Mouse (Mus musculus): ENCODE results near the gene E330009J07Rik. TPM values are rescaled to one million over a fixed set of nuclear protein-coding genes. Genes with fewer than 3 reads are reported as not detected.
A peak's percentile ranks its signal among the peaks of the same experiment; 100 is the strongest.

E330009J07Rik gene
- polyA plus RNA-seq, 1 experiment from 2014 or later = 12.4 TPM

DNA sequence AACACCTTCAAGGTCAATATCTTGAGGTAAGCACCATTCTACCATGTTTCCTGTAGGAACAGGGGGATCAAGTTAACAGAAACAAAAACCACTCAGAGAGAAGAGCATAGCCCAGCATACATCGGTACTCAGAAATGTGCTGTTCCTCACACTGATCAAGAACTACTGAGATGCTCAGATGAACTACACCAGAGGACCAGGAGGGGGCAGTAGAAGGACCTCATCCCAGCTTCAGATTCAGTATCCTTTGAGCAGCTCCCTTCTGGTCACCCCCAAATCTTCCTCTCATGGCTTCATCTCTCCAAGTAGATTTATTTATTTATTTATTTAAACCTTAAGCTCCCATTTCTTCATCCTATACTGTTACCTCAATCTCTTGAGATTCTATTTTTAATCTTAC is 12.2 kb downstream of the E330009J07Rik start:
- Histone ChIP-seq H3K36me3 (ENCODE audit: control insufficient read depth, insufficient read depth, low read length) (no peaks in the 10 kb centered on the region; the same call in 1 of the 2 replicates), H3K27ac (replicated peaks; ENCODE audit: low read depth, low read length) (no peak overlapping the region), H3K9me3 (ENCODE audit: control insufficient read depth, low read length) (no peaks in the 10 kb centered on the region), H3K4me1 (ENCODE audit: control insufficient read depth, insufficient read depth, low read length) (no peaks in the 10 kb centered on the region), H3K4me3 (ENCODE audit: low read depth, low read length) (no peak overlapping the region), H3K27me3 (ENCODE audit: control insufficient read depth, insufficient read depth, low read length) (no peaks in the 10 kb centered on the region), H3K4me2 (ENCODE audit: low read depth, severe bottlenecking) (no peak overlapping the region), H3K9ac (ENCODE audit: low read length) (no peak overlapping the region)
- WGBS = 58% methylated on average over 1 of the region's 1 CpGs
- ATAC-seq (ENCODE audit: insufficient number of reproducible peaks, low FRiP score, low TSS enrichment, low read depth) (no peak), DNase-seq (ENCODE audit: low spot score) (peak; percentile 52)

DNA sequence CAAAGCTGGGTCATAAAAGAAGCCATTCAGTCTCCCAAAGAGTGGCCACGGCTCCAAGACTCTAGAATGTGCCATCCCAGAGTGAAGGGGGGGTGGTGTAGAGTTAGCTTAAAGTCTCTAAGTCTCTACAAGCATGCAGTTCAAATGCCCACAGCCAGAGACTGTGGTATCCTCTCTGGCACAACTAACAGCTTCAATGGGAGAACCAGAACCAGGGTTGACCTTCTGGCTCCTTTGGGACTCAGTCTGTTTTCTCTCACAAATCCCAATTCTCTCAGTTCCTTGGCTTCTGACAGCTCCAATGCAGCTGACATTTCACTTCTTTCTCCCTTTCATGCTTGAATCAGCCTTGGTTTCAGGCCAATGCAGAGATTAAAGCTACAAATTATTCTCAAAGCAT is 12.9 kb downstream of the E330009J07Rik start:
- Histone ChIP-seq H3K4me2 (ENCODE audit: low read depth, severe bottlenecking) (no peak overlapping the region), H3K36me3 (ENCODE audit: control insufficient read depth, insufficient read depth, low read length) (no peaks in the 10 kb centered on the region; the same call in 1 of the 2 replicates), H3K4me3 (ENCODE audit: low read depth, low read length) (no peak overlapping the region), H3K27me3 (ENCODE audit: control insufficient read depth, insufficient read depth, low read length) (no peaks in the 10 kb centered on the region), H3K4me1 (ENCODE audit: control insufficient read depth, insufficient read depth, low read length) (no peaks in the 10 kb centered on the region), H3K27ac (replicated peaks; ENCODE audit: low read depth, low read length) (no peak overlapping the region), H3K9ac (ENCODE audit: low read length) (no peak overlapping the region), H3K9me3 (ENCODE audit: control insufficient read depth, low read length) (no peaks in the 10 kb centered on the region)
- DNase-seq (ENCODE audit: low spot score) (no peak), ATAC-seq (ENCODE audit: insufficient number of reproducible peaks, low FRiP score, low TSS enrichment, low read depth) (no peak)
- WGBS = 77% methylated on average over 1 of the region's 1 CpGs

DNA sequence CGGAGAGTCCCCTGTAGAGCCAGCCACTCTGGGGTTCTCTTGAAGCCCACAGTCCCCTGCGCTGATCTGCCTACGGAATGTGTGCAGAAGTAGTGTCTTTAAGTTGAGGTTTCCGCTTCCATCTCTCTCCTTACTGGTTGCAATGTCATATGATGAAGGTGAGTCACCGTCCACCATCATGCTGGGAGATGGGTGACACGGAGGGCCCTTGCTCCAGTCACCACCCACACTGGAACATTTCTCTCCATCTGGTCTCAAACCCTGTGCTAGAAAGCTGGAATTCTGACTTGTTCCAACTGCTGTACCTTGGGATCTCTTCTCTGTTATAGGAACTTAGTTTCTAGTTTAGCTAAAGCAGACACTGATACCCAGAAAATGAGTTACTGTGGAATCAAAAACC is 14.8 kb downstream of the E330009J07Rik start:
- 96% methylated on average over 6 of the region's 6 CpGs for WGBS
- Histone ChIP-seq H3K27me3 (ENCODE audit: control insufficient read depth, insufficient read depth, low read length) (no peaks in the 10 kb centered on the region), H3K36me3 (ENCODE audit: control insufficient read depth, insufficient read depth, low read length) (no peaks in the 10 kb centered on the region; the same call in 1 of the 2 replicates), H3K4me3 (ENCODE audit: low read depth, low read length) (no peak overlapping the region), H3K9ac (ENCODE audit: low read length) (no peak overlapping the region), H3K9me3 (ENCODE audit: control insufficient read depth, low read length) (no peaks in the 10 kb centered on the region), H3K4me2 (ENCODE audit: low read depth, severe bottlenecking) (no peak overlapping the region), H3K4me1 (ENCODE audit: control insufficient read depth, insufficient read depth, low read length) (no peaks in the 10 kb centered on the region), H3K27ac (replicated peaks; ENCODE audit: low read depth, low read length) (no peak overlapping the region)
- ATAC-seq (ENCODE audit: insufficient number of reproducible peaks, low FRiP score, low TSS enrichment, low read depth) = no peak
- DNase-seq (ENCODE audit: low spot score) = no peak

DNA sequence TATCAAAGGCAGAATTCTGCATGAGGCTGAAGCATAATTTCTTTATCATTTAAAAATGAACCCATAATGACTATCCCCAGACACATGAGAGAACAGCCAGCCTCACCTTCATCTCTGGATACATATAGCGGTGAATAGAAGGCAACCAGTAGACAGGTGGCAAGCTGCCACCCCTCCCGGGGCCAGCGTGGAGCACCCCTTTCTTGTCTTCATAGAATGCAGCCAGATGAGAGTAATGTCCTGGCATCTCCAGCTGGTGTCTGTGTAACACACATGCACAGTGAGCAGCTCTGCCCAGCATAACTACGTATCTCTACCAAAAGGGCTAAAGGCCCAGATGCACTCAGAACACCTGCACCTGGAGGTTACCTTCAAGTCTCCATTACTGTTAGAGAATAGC is 17.5 kb downstream of the E330009J07Rik start:
- no peaks in the 10 kb centered on the region for H3K27me3 ChIP-seq (ENCODE audit: control insufficient read depth, insufficient read depth, low read length)
- DNase-seq (ENCODE audit: low spot score) (no peak), ATAC-seq (ENCODE audit: insufficient number of reproducible peaks, low FRiP score, low TSS enrichment, low read depth) (no peak)
- no peak overlapping the region for H3K4me2 ChIP-seq (ENCODE audit: low read depth, severe bottlenecking)
- no peaks in the 10 kb centered on the region for H3K4me1 ChIP-seq (ENCODE audit: control insufficient read depth, insufficient read depth, low read length)
- H3K9me3 ChIP-seq (ENCODE audit: control insufficient read depth, low read length) = no peaks in the 10 kb centered on the region
- no peak overlapping the region for H3K27ac ChIP-seq (replicated peaks; ENCODE audit: low read depth, low read length)
- H3K36me3 ChIP-seq (ENCODE audit: control insufficient read depth, insufficient read depth, low read length) = no peaks in the 10 kb centered on the region; the same call in 1 of the 2 replicates
- no peak overlapping the region for H3K4me3 ChIP-seq (ENCODE audit: low read depth, low read length)
- 95% methylated on average over 4 of the region's 4 CpGs for WGBS
- H3K9ac ChIP-seq (ENCODE audit: low read length) = no peak overlapping the region

DNA sequence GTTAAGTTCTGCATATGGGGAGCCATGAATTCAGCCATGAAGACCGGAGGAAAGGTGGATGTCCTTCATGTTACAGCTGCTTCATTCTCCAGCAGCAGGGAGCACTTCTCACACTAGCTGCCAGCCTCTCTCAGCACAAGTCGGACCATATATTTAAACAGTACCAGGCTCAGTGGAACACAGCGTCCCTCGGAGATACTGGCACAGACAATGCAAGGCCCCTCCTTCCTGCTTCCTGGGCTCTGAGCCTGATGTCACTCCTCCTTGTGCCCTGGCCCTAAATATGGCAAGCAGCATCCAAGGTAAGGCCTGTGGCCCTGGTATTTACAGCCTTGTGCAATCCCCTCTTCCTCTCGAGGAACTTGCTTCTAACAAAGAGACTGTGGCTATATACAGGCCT is 20.1 kb downstream of the E330009J07Rik start:
- H3K36me3 ChIP-seq (ENCODE audit: control insufficient read depth, insufficient read depth, low read length) = no peaks in the 10 kb centered on the region

DNA sequence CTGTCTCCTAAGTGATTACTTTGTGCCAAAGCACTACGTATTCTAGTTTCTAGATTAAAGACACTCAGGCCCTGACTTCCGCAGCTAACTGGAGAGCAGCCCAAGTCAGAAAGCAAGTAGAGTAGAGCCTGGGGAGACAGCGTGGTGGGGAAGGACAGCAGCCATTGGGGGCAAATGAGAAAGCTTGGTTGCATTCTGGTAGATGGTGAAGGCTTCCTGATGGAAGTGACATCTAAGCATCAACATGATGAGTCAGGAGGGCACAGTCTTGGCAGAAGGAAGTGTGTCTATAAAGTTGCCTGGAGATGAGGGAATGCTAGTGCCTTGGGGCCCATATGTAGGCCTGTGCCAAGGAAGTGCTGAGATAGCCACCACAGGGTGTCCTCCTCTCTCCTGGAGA is 22.4 kb downstream of the E330009J07Rik start:
- WGBS = 91% methylated on average over 3 of the region's 3 CpGs
- H3K36me3 ChIP-seq (ENCODE audit: control insufficient read depth, insufficient read depth, low read length) = no peaks in the 10 kb centered on the region
- no peaks in the 10 kb centered on the region for H3K9me3 ChIP-seq (ENCODE audit: control insufficient read depth, low read length)
- H3K27ac ChIP-seq (replicated peaks; ENCODE audit: low read depth, low read length) = no peak overlapping the region
- H3K4me1 ChIP-seq (ENCODE audit: control insufficient read depth, insufficient read depth, low read length) = no peaks in the 10 kb centered on the region
- H3K9ac ChIP-seq (ENCODE audit: low read length) = no peak overlapping the region
- ATAC-seq (ENCODE audit: insufficient number of reproducible peaks, low FRiP score, low TSS enrichment, low read depth) = no peak
- no peak overlapping the region for H3K4me2 ChIP-seq (ENCODE audit: low read depth, severe bottlenecking)
- DNase-seq (ENCODE audit: low spot score) = no peak
- H3K27me3 ChIP-seq (ENCODE audit: control insufficient read depth, insufficient read depth, low read length) = no peaks in the 10 kb centered on the region
- H3K4me3 ChIP-seq (ENCODE audit: low read depth, low read length) = no peak overlapping the region

More for the DNA sequence above, 20.1 kb downstream of the E330009J07Rik start:
- H3K4me1 ChIP-seq (ENCODE audit: control insufficient read depth, insufficient read depth, low read length) = no peaks in the 10 kb centered on the region
- no peak overlapping the region for H3K4me3 ChIP-seq (ENCODE audit: low read depth, low read length)
- DNase-seq (ENCODE audit: low spot score) (no peak), ATAC-seq (ENCODE audit: insufficient number of reproducible peaks, low FRiP score, low TSS enrichment, low read depth) (no peak)
- no peak overlapping the region for H3K4me2 ChIP-seq (ENCODE audit: low read depth, severe bottlenecking)
- no peak overlapping the region for H3K9ac ChIP-seq (ENCODE audit: low read length)
- no peaks in the 10 kb centered on the region for H3K9me3 ChIP-seq (ENCODE audit: control insufficient read depth, low read length)
- H3K27ac ChIP-seq (replicated peaks; ENCODE audit: low read depth, low read length) = no peak overlapping the region
- no peaks in the 10 kb centered on the region for H3K27me3 ChIP-seq (ENCODE audit: control insufficient read depth, insufficient read depth, low read length)
- WGBS = 71% methylated on average over 5 of the region's 5 CpGs

DNA sequence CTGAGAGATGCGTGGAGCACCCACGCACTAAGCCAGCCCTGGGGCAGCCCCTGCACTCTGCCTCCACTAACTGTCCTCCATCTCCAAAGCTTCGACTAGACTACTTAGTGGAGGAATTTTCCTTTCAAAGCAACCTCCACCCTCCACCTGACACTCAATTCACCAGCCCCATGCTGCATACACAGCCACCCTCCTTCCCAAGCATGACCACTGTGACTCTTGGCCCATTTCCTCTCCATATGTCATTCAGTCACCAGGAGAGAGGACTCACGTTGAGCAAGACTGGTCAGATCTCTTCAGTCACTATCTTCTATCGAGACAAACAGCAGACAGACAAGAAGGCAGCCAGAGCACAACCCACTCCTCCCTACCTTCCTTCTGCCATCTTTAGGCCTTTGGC is 22.9 kb downstream of the E330009J07Rik start:
- Histone ChIP-seq H3K4me3 (ENCODE audit: low read depth, low read length) (no peak overlapping the region), H3K9ac (ENCODE audit: low read length) (no peak overlapping the region), H3K27ac (replicated peaks; ENCODE audit: low read depth, low read length) (no peak overlapping the region), H3K27me3 (ENCODE audit: control insufficient read depth, insufficient read depth, low read length) (no peaks in the 10 kb centered on the region), H3K4me2 (ENCODE audit: low read depth, severe bottlenecking) (no peak overlapping the region), H3K9me3 (ENCODE audit: control insufficient read depth, low read length) (no peaks in the 10 kb centered on the region), H3K4me1 (ENCODE audit: control insufficient read depth, insufficient read depth, low read length) (no peaks in the 10 kb centered on the region), H3K36me3 (ENCODE audit: control insufficient read depth, insufficient read depth, low read length) (0 out of 2 replicates have a peak, but pooled peaks cover under 1% of the 10 kb centered on the region)
- DNase-seq (ENCODE audit: low spot score) (no peak), ATAC-seq (ENCODE audit: insufficient number of reproducible peaks, low FRiP score, low TSS enrichment, low read depth) (no peak)
- WGBS = 84% methylated on average over 5 of the region's 5 CpGs

DNA sequence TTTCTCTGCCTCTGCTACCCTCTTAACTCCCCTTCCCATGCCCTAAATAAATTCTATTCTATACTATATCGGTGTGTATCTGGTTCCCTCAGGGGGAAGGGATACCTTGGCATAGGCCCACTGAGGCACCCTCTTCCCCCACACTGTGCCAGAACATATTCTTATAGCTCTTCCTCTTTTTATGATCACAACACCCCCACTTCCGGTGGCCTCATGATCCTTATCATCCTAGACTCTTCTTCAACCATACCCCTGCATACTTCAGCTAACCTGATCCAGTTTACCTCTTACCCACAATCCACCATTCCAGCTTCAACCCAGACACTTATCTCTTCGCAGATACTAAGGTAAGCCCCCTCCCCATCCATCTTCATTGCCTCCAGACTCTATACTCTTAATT is 24.9 kb downstream of the E330009J07Rik start:
- 0 out of 2 replicates have a peak, but pooled peaks cover 2% of the 10 kb centered on the region for H3K36me3 ChIP-seq (ENCODE audit: control insufficient read depth, insufficient read depth, low read length)
- H3K4me2 ChIP-seq (ENCODE audit: low read depth, severe bottlenecking) = no peak overlapping the region
- H3K4me3 ChIP-seq (ENCODE audit: low read depth, low read length) = no peak overlapping the region
- H3K27ac ChIP-seq (replicated peaks; ENCODE audit: low read depth, low read length) = no peak overlapping the region
- ATAC-seq (ENCODE audit: insufficient number of reproducible peaks, low FRiP score, low TSS enrichment, low read depth) (no peak), DNase-seq (ENCODE audit: low spot score) (no peak)
- no peak overlapping the region for H3K9ac ChIP-seq (ENCODE audit: low read length)
- WGBS = 83% methylated on average over 3 of the region's 3 CpGs
- no peaks in the 10 kb centered on the region for H3K4me1 ChIP-seq (ENCODE audit: control insufficient read depth, insufficient read depth, low read length)
- no peaks in the 10 kb centered on the region for H3K27me3 ChIP-seq (ENCODE audit: control insufficient read depth, insufficient read depth, low read length)
- H3K9me3 ChIP-seq (ENCODE audit: control insufficient read depth, low read length) = no peaks in the 10 kb centered on the region

DNA sequence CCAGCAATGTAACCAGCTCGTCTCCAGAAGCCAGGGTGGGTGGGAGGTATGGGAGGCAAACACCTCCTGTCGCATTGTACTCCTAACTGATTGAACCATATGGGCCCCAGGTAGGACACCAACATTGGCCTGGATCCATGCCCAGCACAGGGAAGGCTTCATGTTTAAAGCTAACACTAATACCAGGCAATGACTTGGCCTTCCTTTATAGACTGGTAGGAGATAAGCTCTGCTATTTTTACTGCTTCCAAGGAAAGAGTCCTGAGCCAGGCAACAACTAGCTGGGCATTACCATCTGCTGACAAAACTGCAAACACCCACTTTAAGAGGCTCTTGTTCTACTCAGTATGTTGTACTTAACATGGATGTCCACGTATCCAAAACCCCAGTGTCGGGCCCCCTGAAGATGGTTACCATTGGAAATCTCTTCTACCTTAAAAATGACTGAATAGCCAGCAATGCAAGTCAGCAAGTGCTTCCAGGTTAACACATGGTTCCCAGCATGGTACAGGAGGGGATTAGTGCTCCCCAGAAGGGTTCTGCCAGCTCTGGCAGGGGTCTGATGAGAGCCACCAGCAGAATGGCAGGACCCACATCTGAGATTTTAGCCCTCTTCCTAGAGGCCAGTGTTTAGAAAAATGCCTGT is 32.2 kb downstream of the E330009J07Rik start:
- no peak overlapping the region for H3K9ac ChIP-seq (ENCODE audit: low read length)
- H3K36me3 ChIP-seq (ENCODE audit: control insufficient read depth, insufficient read depth, low read length) = peaks cover 7% of the 10 kb centered on the region; the same call in 1 of the 2 replicates
- H3K4me1 ChIP-seq (ENCODE audit: control insufficient read depth, insufficient read depth, low read length) = no peaks in the 10 kb centered on the region
- 92% methylated on average over 4 of the region's 4 CpGs for WGBS
- no peak overlapping the region for H3K4me3 ChIP-seq (ENCODE audit: low read depth, low read length)
- DNase-seq (ENCODE audit: low spot score) = no peak
- no peak for ATAC-seq (ENCODE audit: insufficient number of reproducible peaks, low FRiP score, low TSS enrichment, low read depth)
- no peaks in the 10 kb centered on the region for H3K9me3 ChIP-seq (ENCODE audit: control insufficient read depth, low read length)
- H3K4me2 ChIP-seq (ENCODE audit: low read depth, severe bottlenecking) = no peak overlapping the region
- no peaks in the 10 kb centered on the region for H3K27me3 ChIP-seq (ENCODE audit: control insufficient read depth, insufficient read depth, low read length)
- H3K27ac ChIP-seq (replicated peaks; ENCODE audit: low read depth, low read length) = no peak overlapping the region
